Mouse (Mus musculus) heart, embryonic 16.5 days (tissue): ENCODE results near the gene Ncoa6. TPM values are rescaled to one million over a fixed set of nuclear protein-coding genes. Genes with fewer than 3 reads are reported as not detected.

ENCODE experiments used
- ATAC-seq: fragments of 200-750 bp; cut with Nextera tagmentation; replicated peaks from 2 replicates; pipeline ENCODE4 v1.8.0; 2017; ENCODE audit warnings: moderate number of reproducible peaks; ENCODE audit not compliant: insufficient read depth, low FRiP score; ENCODE audit errors: extremely low read depth
- H3K27ac ChIP-seq: fragments of 300-500 bp; sonication (generic); 2 replicates; pipeline ENCODE4 v1.5.1; 2014; ENCODE audit warnings: mild to moderate bottlenecking, low read length, control low read depth, moderate library complexity
- H3K27me3 ChIP-seq: fragments of 300-500 bp; sonication (generic); 2 replicates; pipeline ENCODE4 v1.6.1; 2014; ENCODE audit warnings: low read length, mixed read lengths; ENCODE audit not compliant: control insufficient read depth, insufficient read depth
- H3K36me3 ChIP-seq: fragments of 300-500 bp; sonication (generic); 2 replicates; pipeline ENCODE4 v1.6.1; 2014; ENCODE audit not compliant: control insufficient read depth, insufficient read depth
- H3K4me1 ChIP-seq: fragments of 300-500 bp; sonication (generic); 2 replicates; pipeline ENCODE4 v1.6.1; 2014; ENCODE audit warnings: low read length, mixed read lengths; ENCODE audit not compliant: control insufficient read depth, insufficient read depth
- H3K4me2 ChIP-seq: fragments of 300-500 bp; sonication (generic); 2 replicates; pipeline ENCODE4 v1.6.1; 2014; ENCODE audit warnings: low read depth, mild to moderate bottlenecking, control low read depth, low read length
- H3K4me3 ChIP-seq: fragments of 300-500 bp; sonication (generic); 2 replicates; pipeline ENCODE4 v1.5.1; 2014; ENCODE audit warnings: mild to moderate bottlenecking, control low read depth, low read length
- H3K9ac ChIP-seq: fragments of 300-500 bp; sonication (generic); 2 replicates; pipeline ENCODE4 v1.6.1; 2014; ENCODE audit warnings: low read length, control low read depth
- H3K9me3 ChIP-seq: fragments of 300-500 bp; sonication (generic); replicated peaks from 2 replicates; pipeline ENCODE4 v1.6.1; 2016; ENCODE audit warnings: low read length; ENCODE audit not compliant: control insufficient read depth
- WGBS: fragments of 180-500 bp; shearing (Covaris S2); extraction: QIAGEN DNeasy Blood & Tissue Kit; methylation state at CpG from one replicate; pipeline ENCODE4 v1.1.7; 2014; 5-methylcytosine and 5-hydroxymethylcytosine counted together
- polyA plus RNA-seq: library from polyadenylated mRNA; unstranded; fragments of >200 nt; fragmentation: Nextera tagmentation; extraction: Ambion mirVana; gene quantifications from 2 replicates; pipeline ENCODE4 v1.2.1, GENCODE M21; 2015

The Ncoa6 gene
- polyA plus RNA-seq, 1 experiment from 2014 or later: 13.1 TPM

- no peak for ATAC-seq
- no peak overlapping the region for H3K27ac ChIP-seq
- WGBS: 93% methylated on average over 9 of the region's 9 CpGs
Observed at GRCm38 (mm10) chr2:155505811-155506210, 32.1 kb upstream of the Ncoa6 start.

GRCm38 (mm10) chr2:155504440-155505355 is 31.0 kb upstream of the Ncoa6 start:
- ATAC-seq: no peak
- Histone ChIP-seq H3K4me2 (no peak overlapping the region), H3K9ac (no peak overlapping the region), H3K36me3 (no peaks in the 10 kb centered on the region), H3K4me3 (no peak overlapping the region), H3K4me1 (no peaks in the 10 kb centered on the region), H3K27me3 (no peaks in the 10 kb centered on the region), H3K9me3 (no peaks in the 10 kb centered on the region), H3K27ac (no peak overlapping the region)
- WGBS: 55% methylated on average over 13 of the region's 13 CpGs

More at GRCm38 (mm10) chr2:155505811-155506210, 32.1 kb upstream of the Ncoa6 start:
- no peaks in the 10 kb centered on the region for H3K4me1 ChIP-seq
- H3K36me3 ChIP-seq: no peaks in the 10 kb centered on the region
- no peaks in the 10 kb centered on the region for H3K9me3 ChIP-seq
- H3K4me3 ChIP-seq: no peak overlapping the region
- H3K27me3 ChIP-seq: no peaks in the 10 kb centered on the region
- no peak overlapping the region for H3K9ac ChIP-seq
- H3K4me2 ChIP-seq: no peak overlapping the region

- no peak for ATAC-seq
- Histone ChIP-seq H3K4me3 (no peak overlapping the region), H3K9me3 (no peaks in the 10 kb centered on the region), H3K27me3 (no peaks in the 10 kb centered on the region), H3K4me1 (no peaks in the 10 kb centered on the region), H3K36me3 (no peaks in the 10 kb centered on the region), H3K9ac (no peak overlapping the region), H3K4me2 (no peak overlapping the region), H3K27ac (no peak overlapping the region)
- 74% methylated on average over 7 of the region's 7 CpGs for WGBS
Observed at GRCm38 (mm10) chr2:155502596-155502995, 28.9 kb upstream of the Ncoa6 start.

GRCm38 (mm10) chr2:155490998-155491397 is 17.3 kb upstream of the Ncoa6 start:
- Histone ChIP-seq H3K36me3 (no peaks in the 10 kb centered on the region), H3K4me3 (no peak overlapping the region), H3K4me2 (no peak overlapping the region), H3K9me3 (no peaks in the 10 kb centered on the region), H3K9ac (no peak overlapping the region), H3K27me3 (no peaks in the 10 kb centered on the region), H3K27ac (no peak overlapping the region), H3K4me1 (no peaks in the 10 kb centered on the region)
- ATAC-seq: no peak
- 84% methylated on average over 6 of the region's 6 CpGs for WGBS

GRCm38 (mm10) chr2:155482021-155482420 is 8.3 kb upstream of the Ncoa6 start:
- WGBS: 46% methylated on average over 3 of the region's 3 CpGs
- Histone ChIP-seq H3K27ac (no peak overlapping the region), H3K36me3 (no peaks in the 10 kb centered on the region)

GRCm38 (mm10) chr2:155472671-155473569 is 774 bp downstream of the Ncoa6 start:
- peak; percentile 74 for ATAC-seq
- H3K4me2 ChIP-seq: peak overlapping the region; percentile 91
- no peaks in the 10 kb centered on the region for H3K27me3 ChIP-seq
- H3K9ac ChIP-seq: peak overlapping the region; percentile 98
- H3K27ac ChIP-seq: peak overlapping the region; percentile 93
- under 1% methylated on average over 56 of the region's 71 CpGs for WGBS
- H3K9me3 ChIP-seq: no peaks in the 10 kb centered on the region
- no peaks in the 10 kb centered on the region for H3K36me3 ChIP-seq
- peaks cover 23% of the 10 kb centered on the region for H3K4me1 ChIP-seq
- peak overlapping the region; percentile 93 for H3K4me3 ChIP-seq

More at GRCm38 (mm10) chr2:155482021-155482420, 8.3 kb upstream of the Ncoa6 start:
- Histone ChIP-seq H3K9ac (no peak overlapping the region), H3K27me3 (no peaks in the 10 kb centered on the region), H3K4me1 (no peaks in the 10 kb centered on the region), H3K9me3 (peaks cover 3% of the 10 kb centered on the region), H3K4me3 (no peak overlapping the region), H3K4me2 (no peak overlapping the region)
- ATAC-seq: no peak

- Histone ChIP-seq H3K4me1 (peaks cover 13% of the 10 kb centered on the region), H3K27me3 (no peaks in the 10 kb centered on the region), H3K4me2 (no peak overlapping the region), H3K36me3 (no peaks in the 10 kb centered on the region), H3K9ac (no peak overlapping the region), H3K9me3 (no peaks in the 10 kb centered on the region), H3K4me3 (no peak overlapping the region), H3K27ac (no peak overlapping the region)
- WGBS: 88% methylated on average over 1 of the region's 1 CpGs
- no peak for ATAC-seq
Observed at GRCm38 (mm10) chr2:155466861-155467260, 6.8 kb downstream of the Ncoa6 start.

GRCm38 (mm10) chr2:155453591-155453990 is 20.1 kb downstream of the Ncoa6 start:
- H3K27ac ChIP-seq: no peak overlapping the region

More at GRCm38 (mm10) chr2:155453591-155453990, 20.1 kb downstream of the Ncoa6 start:
- Histone ChIP-seq H3K36me3 (0 out of 2 replicates have a peak, but pooled peaks cover 2% of the 10 kb centered on the region), H3K4me2 (no peak overlapping the region), H3K4me3 (no peak overlapping the region), H3K9ac (no peak overlapping the region), H3K9me3 (no peaks in the 10 kb centered on the region; the same call in 1 of the 2 replicates), H3K4me1 (no peaks in the 10 kb centered on the region), H3K27me3 (no peaks in the 10 kb centered on the region)
- no peak for ATAC-seq
- 74% methylated on average over 7 of the region's 7 CpGs for WGBS
